Mouse (Mus musculus): ENCODE data around the gene Cep131. TPM values are rescaled to one million over a fixed set of nuclear protein-coding genes. Genes with fewer than 3 reads are reported as not detected.

Cep131 gene
- total and polyA plus RNA-seq, 2 experiments, result 1.9 to 2.3 TPM

DNA sequence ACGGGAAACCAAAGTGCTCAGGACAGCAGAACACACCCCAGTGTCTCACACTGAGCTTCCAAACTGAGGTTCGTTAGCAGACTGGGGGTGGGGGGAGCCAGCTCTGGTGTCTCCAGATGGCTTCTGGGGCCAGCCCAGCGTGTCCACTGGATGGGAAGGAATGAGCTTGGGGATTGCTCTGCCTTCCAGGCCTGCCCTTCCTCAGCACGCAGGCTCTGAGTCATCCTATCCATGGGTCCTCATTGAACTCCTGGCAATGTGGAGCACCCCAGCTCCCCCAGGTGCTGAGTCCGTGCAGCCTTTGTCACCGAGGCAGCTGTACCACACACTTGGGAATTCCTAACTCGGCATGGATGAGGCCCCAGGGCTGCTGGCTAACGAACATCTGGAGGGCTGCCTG, 64.4 kb downstream of the Cep131 start:
- Histone ChIP-seq H3K4me3 (ENCODE audit: insufficient read depth, low read depth, low read length) (no peak overlapping the region), H3K27me3 (ENCODE audit: control insufficient read depth, insufficient read depth, low read length) (no peaks in the 10 kb centered on the region), H3K36me3 (ENCODE audit: control insufficient read depth, insufficient read depth, low read length) (no peaks in the 10 kb centered on the region), H3K27ac (replicated peaks; ENCODE audit: insufficient read depth, low read depth, low read length) (no peak overlapping the region), H3K4me1 (ENCODE audit: control insufficient read depth, insufficient read depth, low read length) (no peaks in the 10 kb centered on the region), H3K9ac (ENCODE audit: low read depth, low read length) (no peak overlapping the region), H3K79me2 (ENCODE audit: control insufficient read depth, insufficient read depth, low read length) (no peaks in the 10 kb centered on the region)
- WGBS, result 84% methylated on average over 8 of the region's 8 CpGs
- TF ChIP-seq POLR2A (IDR thresholded peaks at IDR 0.05; ENCODE audit: extremely low read depth, insufficient read depth, low read length) (no peak), CTCF (IDR thresholded peaks at IDR 0.05; ENCODE audit: low read depth, low read length) (no peak)
- DNase-seq (ENCODE audit: extremely low read depth, low read depth, low spot score), result no peak

- H3K27me3 ChIP-seq (ENCODE audit: control insufficient read depth, insufficient read depth, low read length), result no peaks in the 10 kb centered on the region
- no peak overlapping the region for H3K9ac ChIP-seq (ENCODE audit: low read depth, low read length)
- WGBS, result 88% methylated on average over 16 of the region's 16 CpGs
- TF ChIP-seq POLR2A (IDR thresholded peaks at IDR 0.05; ENCODE audit: extremely low read depth, insufficient read depth, low read length) (no peak), CTCF (IDR thresholded peaks at IDR 0.05; ENCODE audit: low read depth, low read length) (no peak)
- no peaks in the 10 kb centered on the region for H3K79me2 ChIP-seq (ENCODE audit: control insufficient read depth, insufficient read depth, low read length)
- H3K27ac ChIP-seq (replicated peaks; ENCODE audit: insufficient read depth, low read depth, low read length), result no peak overlapping the region
- H3K36me3 ChIP-seq (ENCODE audit: control insufficient read depth, insufficient read depth, low read length), result no peaks in the 10 kb centered on the region
- H3K4me1 ChIP-seq (ENCODE audit: control insufficient read depth, insufficient read depth, low read length), result no peaks in the 10 kb centered on the region
- DNase-seq (ENCODE audit: extremely low read depth, low read depth, low spot score), result no peak
- no peak overlapping the region for H3K4me3 ChIP-seq (ENCODE audit: insufficient read depth, low read depth, low read length)
Observed at GRCm38 (mm10) chr11:120021367-120021766, 65.3 kb downstream of the Cep131 start.

DNA sequence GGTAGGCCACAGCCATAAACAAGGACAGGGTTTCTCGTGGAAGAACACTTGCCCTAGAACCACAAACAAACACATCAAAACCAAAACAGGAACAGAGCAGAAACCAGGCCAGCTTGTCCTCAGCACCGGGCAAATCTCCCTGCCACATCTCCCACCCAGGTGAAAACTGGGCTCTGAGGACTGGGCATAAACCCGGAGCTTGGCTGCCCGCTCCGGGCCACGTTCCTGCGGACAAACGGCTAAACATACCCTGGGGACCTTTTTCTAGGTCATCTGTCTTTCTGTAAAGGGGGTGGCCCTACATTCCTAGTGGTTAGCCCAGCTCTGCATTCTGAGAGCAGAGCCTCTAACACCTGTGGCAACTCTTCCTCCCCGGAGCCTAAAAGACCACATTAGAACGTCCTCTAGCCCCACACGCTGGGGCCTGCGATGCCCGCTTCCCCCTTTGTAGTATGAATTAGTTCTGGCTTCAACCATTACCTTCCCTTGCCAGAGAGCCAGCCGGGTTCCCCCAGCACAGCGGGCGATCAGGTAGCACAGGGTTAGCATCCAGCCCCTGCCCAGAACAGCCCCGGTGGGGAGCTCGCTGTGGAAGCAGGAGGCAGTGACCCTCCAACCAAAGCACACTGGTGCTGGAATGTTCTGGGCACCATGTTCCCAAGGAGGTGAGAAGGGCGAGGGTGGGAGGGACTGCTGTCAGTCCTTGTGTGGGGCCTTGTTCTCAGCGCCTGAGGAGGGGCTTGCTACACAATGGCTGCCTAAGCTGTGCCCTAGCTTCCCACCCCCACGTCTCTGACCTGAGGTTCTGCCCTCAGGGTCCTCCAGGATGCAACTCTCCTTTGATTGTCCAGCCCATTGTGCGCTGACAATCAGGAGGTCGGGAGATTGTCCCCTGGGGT, 66.8 kb downstream of the Cep131 start:
- no peak for DNase-seq (ENCODE audit: extremely low read depth, low read depth, low spot score)
- Histone ChIP-seq H3K9ac (ENCODE audit: low read depth, low read length) (no peak overlapping the region), H3K27me3 (ENCODE audit: control insufficient read depth, insufficient read depth, low read length) (no peaks in the 10 kb centered on the region), H3K27ac (replicated peaks; ENCODE audit: insufficient read depth, low read depth, low read length) (no peak overlapping the region), H3K4me3 (ENCODE audit: insufficient read depth, low read depth, low read length) (no peak overlapping the region), H3K36me3 (ENCODE audit: control insufficient read depth, insufficient read depth, low read length) (no peaks in the 10 kb centered on the region), H3K4me1 (ENCODE audit: control insufficient read depth, insufficient read depth, low read length) (no peaks in the 10 kb centered on the region), H3K79me2 (ENCODE audit: control insufficient read depth, insufficient read depth, low read length) (no peaks in the 10 kb centered on the region)
- WGBS, result 90% methylated on average over 23 of the region's 23 CpGs
- TF ChIP-seq CTCF (IDR thresholded peaks at IDR 0.05; ENCODE audit: low read depth, low read length) (no peak), POLR2A (IDR thresholded peaks at IDR 0.05; ENCODE audit: extremely low read depth, insufficient read depth, low read length) (no peak)

DNA sequence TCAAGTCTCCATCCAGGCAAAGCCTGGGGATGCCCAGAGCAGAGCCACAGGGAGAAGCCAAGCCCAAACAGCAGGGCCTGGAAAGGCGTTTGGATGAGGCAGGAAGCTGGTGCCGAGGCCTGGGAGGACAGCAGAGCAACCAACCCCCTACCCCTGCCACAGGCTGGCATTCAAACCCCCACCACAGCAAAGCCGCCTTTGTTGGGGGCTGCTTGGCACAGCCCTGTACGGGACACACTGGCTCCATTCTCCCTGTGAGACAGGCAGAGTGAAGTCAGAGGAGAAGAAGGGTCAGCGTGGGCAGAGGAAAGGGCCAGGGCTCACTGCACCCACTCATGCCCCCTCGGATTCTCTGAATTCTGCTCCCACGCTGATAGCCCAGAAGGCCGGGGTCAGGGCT, 69.6 kb downstream of the Cep131 start:
- TF ChIP-seq POLR2A (IDR thresholded peaks at IDR 0.05; ENCODE audit: extremely low read depth, insufficient read depth, low read length), result no peak
- no peak for TF ChIP-seq CTCF (IDR thresholded peaks at IDR 0.05; ENCODE audit: low read depth, low read length)
- Histone ChIP-seq H3K36me3 (ENCODE audit: control insufficient read depth, insufficient read depth, low read length) (no peaks in the 10 kb centered on the region), H3K79me2 (ENCODE audit: control insufficient read depth, insufficient read depth, low read length) (no peaks in the 10 kb centered on the region), H3K4me1 (ENCODE audit: control insufficient read depth, insufficient read depth, low read length) (peaks cover 3% of the 10 kb centered on the region; the same call in 1 of the 2 replicates), H3K9ac (ENCODE audit: low read depth, low read length) (no peak overlapping the region), H3K27ac (replicated peaks; ENCODE audit: insufficient read depth, low read depth, low read length) (no peak overlapping the region), H3K27me3 (ENCODE audit: control insufficient read depth, insufficient read depth, low read length) (no peaks in the 10 kb centered on the region), H3K4me3 (ENCODE audit: insufficient read depth, low read depth, low read length) (no peak overlapping the region)
- no peak for DNase-seq (ENCODE audit: extremely low read depth, low read depth, low spot score)
- WGBS, result 90% methylated on average over 8 of the region's 8 CpGs

DNA sequence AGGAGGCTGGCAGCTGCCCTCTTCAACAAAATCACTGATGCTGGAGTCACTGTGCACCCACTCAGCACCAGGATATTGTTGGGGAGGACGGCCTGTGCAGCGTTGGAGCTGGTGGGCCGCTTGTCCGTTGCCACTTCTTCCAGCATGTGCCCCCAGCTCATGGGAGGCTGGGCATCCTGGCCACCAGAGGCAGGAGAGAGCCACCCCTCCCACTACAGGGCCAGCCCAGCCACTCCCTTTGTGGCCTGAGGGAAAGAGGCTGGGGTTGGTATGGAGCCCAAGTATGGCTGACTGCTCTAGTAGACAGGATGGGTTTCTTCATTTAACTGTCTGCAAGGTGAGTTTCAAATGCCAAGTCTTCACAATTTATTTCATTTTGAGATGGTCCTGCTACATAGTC, 71.9 kb downstream of the Cep131 start:
- no peak for DNase-seq (ENCODE audit: extremely low read depth, low read depth, low spot score)
- H3K27me3 ChIP-seq (ENCODE audit: control insufficient read depth, insufficient read depth, low read length), result no peaks in the 10 kb centered on the region
- no peaks in the 10 kb centered on the region for H3K36me3 ChIP-seq (ENCODE audit: control insufficient read depth, insufficient read depth, low read length)
- H3K79me2 ChIP-seq (ENCODE audit: control insufficient read depth, insufficient read depth, low read length), result no peaks in the 10 kb centered on the region
- peaks cover 3% of the 10 kb centered on the region for H3K4me1 ChIP-seq (ENCODE audit: control insufficient read depth, insufficient read depth, low read length)
- no peak overlapping the region for H3K27ac ChIP-seq (replicated peaks; ENCODE audit: insufficient read depth, low read depth, low read length)
- no peak overlapping the region for H3K4me3 ChIP-seq (ENCODE audit: insufficient read depth, low read depth, low read length)
- TF ChIP-seq POLR2A (IDR thresholded peaks at IDR 0.05; ENCODE audit: extremely low read depth, insufficient read depth, low read length), result no peak
- no peak for TF ChIP-seq CTCF (IDR thresholded peaks at IDR 0.05; ENCODE audit: low read depth, low read length)
- no peak overlapping the region for H3K9ac ChIP-seq (ENCODE audit: low read depth, low read length)
- WGBS, result 97% methylated on average over 4 of the region's 4 CpGs

Other genes with a start within 250 kb of the Cep131 start
- gene Chmp6, start 173.4 kb downstream of the Cep131 start, total RNA-seq (2014; rRNA removed), result 20.6 and 21.6 TPM in 2 replicates
- 34.2 and 34.9 TPM in 2 replicates for gene Chmp6, start 173.4 kb downstream of the Cep131 start, polyA plus RNA-seq (2012; rRNA removed)
- 11.6 and 16.2 TPM in 2 replicates for gene Baiap2, start 144.1 kb downstream of the Cep131 start, total RNA-seq (2014; rRNA removed)
- 45.6 and 59.4 TPM in 2 replicates for gene Baiap2, start 144.1 kb downstream of the Cep131 start, polyA plus RNA-seq (2012; rRNA removed)
- gene Aatk, start 39.7 kb downstream of the Cep131 start, total RNA-seq (2014; rRNA removed), result 1.0 and 1.2 TPM in 2 replicates
- gene Aatk, start 39.7 kb downstream of the Cep131 start, polyA plus RNA-seq (2012; rRNA removed), result 2.0 and 2.6 TPM in 2 replicates
- gene Tepsin, start 11.9 kb upstream of the Cep131 start, total RNA-seq (2014; rRNA removed), result 4.6 and 7.4 TPM in 2 replicates
- gene Tepsin, start 11.9 kb upstream of the Cep131 start, polyA plus RNA-seq (2012; rRNA removed), result 16.5 and 24.9 TPM in 2 replicates
- 13.7 and 19.9 TPM in 2 replicates for gene Ndufaf8, start 12.1 kb upstream of the Cep131 start, total RNA-seq (2014; rRNA removed)
- gene Ndufaf8, start 12.1 kb upstream of the Cep131 start, polyA plus RNA-seq (2012; rRNA removed), result 55.4 and 59.8 TPM in 2 replicates
- gene Slc38a10, start 64.5 kb upstream of the Cep131 start, total RNA-seq (2014; rRNA removed), result 41.1 and 47.8 TPM in 2 replicates
- 75.1 and 90.2 TPM in 2 replicates for gene Slc38a10, start 64.5 kb upstream of the Cep131 start, polyA plus RNA-seq (2012; rRNA removed)
- gene Bahcc1, start 146.1 kb upstream of the Cep131 start, total RNA-seq (2014; rRNA removed), result 1.2 and 1.5 TPM in 2 replicates
- 3.4 and 3.5 TPM in 2 replicates for gene Bahcc1, start 146.1 kb upstream of the Cep131 start, polyA plus RNA-seq (2012; rRNA removed)

Data from liver, adult 2 months (tissue).